Mouse (Mus musculus) neural tube, embryonic 12.5 days (tissue): ENCODE data around the gene Lcn2. TPM values are rescaled to one million over a fixed set of nuclear protein-coding genes. Genes with fewer than 3 reads are reported as not detected.

ENCODE experiments used
- ATAC-seq: fragments of 200-750 bp; cut with Nextera tagmentation; 2 replicates; pipeline ENCODE4 v1.8.0; 2017; ENCODE audit warnings: low read depth, mild to moderate bottlenecking, moderate TSS enrichment, moderate library complexity; ENCODE audit not compliant: low FRiP score
- H3K27ac ChIP-seq: fragments of 300-500 bp; sonication (generic); 2 replicates; pipeline ENCODE4 v1.5.1; 2016
- H3K27me3 ChIP-seq: fragments of 300-500 bp; sonication (generic); replicated peaks from 2 replicates; pipeline ENCODE4 v1.6.1; 2016; ENCODE audit warnings: mild to moderate bottlenecking
- H3K36me3 ChIP-seq: fragments of 300-500 bp; sonication (generic); 2 replicates; pipeline ENCODE4 v1.6.1; 2016; ENCODE audit warnings: mild to moderate bottlenecking
- H3K4me1 ChIP-seq: fragments of 300-500 bp; sonication (generic); 2 replicates; pipeline ENCODE4 v1.6.1; 2016
- H3K4me2 ChIP-seq: fragments of 300-500 bp; sonication (generic); replicated peaks from 2 replicates; pipeline ENCODE4 v1.6.1; 2016; ENCODE audit warnings: mild to moderate bottlenecking
- H3K4me3 ChIP-seq: fragments of 300-500 bp; sonication (generic); 2 replicates; pipeline ENCODE4 v1.5.1; 2016
- H3K9ac ChIP-seq: fragments of 300-500 bp; sonication (generic); 2 replicates; pipeline ENCODE4 v1.6.1; 2016; ENCODE audit warnings: mild to moderate bottlenecking
- H3K9me3 ChIP-seq: fragments of 300-500 bp; sonication (generic); 2 replicates; pipeline ENCODE4 v1.6.1; 2016; ENCODE audit warnings: mild to moderate bottlenecking
- WGBS: fragments of 180-500 bp; shearing (Covaris S2); methylation state at CpG from one replicate; pipeline ENCODE4 v1.1.7; 2016; 5-methylcytosine and 5-hydroxymethylcytosine counted together
- polyA plus RNA-seq: library from polyadenylated mRNA; unstranded; fragments of >200 nt; fragmentation: Nextera tagmentation; extraction: Ambion mirVana; gene quantifications from 2 replicates; pipeline ENCODE4 v1.2.1, GENCODE M21; 2016

Gene Lcn2
- polyA plus RNA-seq, 1 experiment from 2014 or later = 1.1 TPM

DNA sequence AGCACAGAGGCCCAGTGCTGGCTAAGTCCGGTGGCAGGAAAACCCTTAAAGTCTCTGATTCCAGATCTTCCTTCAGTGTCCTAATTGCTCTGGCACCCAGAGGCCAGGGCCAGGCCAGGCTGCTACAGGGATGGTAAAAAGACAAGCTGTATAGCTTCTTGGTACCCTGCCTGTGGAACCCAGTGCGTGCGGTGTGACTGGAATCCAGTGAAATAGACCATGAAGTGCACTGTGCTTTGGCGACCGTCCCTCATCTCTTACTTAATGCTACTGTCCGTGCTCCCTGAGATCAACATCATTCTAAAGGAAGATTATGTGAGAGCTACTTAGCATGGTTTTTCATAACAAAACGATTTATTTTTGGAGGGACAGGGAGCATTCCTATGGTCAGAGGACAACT lies 23.4 kb upstream of the Lcn2 start:
- Histone ChIP-seq H3K4me3 (no peak overlapping the region), H3K9ac (no peak overlapping the region), H3K9me3 (no peaks in the 10 kb centered on the region), H3K4me2 (no peak overlapping the region), H3K27me3 (no peaks in the 10 kb centered on the region), H3K27ac (no peak overlapping the region), H3K36me3 (peaks cover 28% of the 10 kb centered on the region), H3K4me1 (no peaks in the 10 kb centered on the region)
- WGBS = 87% methylated on average over 7 of the region's 7 CpGs
- ATAC-seq = no peak

DNA sequence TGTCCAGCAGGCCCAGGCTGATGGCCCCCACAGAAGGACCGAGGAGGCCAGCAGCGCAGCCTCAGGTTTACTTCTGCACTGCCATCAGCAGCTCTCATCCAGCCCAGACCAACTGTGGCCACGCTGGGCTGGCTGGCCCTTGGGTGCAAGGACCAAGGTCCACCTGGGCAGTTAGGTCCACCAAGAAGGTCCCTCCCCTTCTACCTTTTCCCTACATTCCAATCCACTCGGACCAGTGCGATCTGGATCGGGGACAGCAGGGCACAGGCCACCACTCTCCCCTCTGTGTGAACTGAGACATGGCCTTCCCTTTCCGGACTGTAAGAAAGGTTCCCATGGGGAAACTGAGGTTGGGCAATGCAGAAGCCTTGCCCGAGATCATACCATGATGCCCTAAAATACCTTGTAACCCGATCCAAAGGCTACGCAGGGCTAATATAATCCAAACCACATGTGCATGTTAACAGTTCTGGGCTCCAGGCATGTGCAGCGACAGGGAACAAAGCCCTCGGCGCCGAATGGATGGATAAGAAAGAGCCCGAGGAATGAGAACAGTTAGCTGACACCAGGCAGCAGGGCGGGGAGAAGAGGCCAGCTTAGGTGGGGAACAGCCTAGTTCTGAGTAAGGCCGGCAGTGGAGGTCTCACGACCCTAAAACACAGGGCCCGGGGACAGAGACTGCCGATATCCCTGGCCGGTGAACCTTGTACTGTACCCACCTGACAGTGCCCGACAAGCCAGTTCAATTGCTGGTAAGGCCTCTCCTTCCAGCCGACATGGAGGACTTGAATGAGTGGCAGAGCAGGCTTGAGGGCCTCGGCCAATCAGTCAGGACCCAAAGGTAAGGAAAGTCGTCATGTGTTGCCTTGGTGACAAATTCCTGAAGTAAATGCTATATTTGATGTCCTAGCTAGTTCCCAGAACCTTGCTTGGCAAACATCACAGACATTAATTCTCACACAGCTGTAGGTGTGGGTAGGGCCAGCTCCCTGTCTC lies 20.7 kb upstream of the Lcn2 start:
- ATAC-seq = no peak
- H3K27me3 ChIP-seq = no peaks in the 10 kb centered on the region
- H3K4me1 ChIP-seq = no peaks in the 10 kb centered on the region
- H3K4me2 ChIP-seq = no peak overlapping the region
- peaks cover 2% of the 10 kb centered on the region for H3K36me3 ChIP-seq
- no peak overlapping the region for H3K4me3 ChIP-seq
- no peak overlapping the region for H3K9ac ChIP-seq
- H3K9me3 ChIP-seq = no peaks in the 10 kb centered on the region
- 73% methylated on average over 25 of the region's 25 CpGs for WGBS
- no peak overlapping the region for H3K27ac ChIP-seq

DNA sequence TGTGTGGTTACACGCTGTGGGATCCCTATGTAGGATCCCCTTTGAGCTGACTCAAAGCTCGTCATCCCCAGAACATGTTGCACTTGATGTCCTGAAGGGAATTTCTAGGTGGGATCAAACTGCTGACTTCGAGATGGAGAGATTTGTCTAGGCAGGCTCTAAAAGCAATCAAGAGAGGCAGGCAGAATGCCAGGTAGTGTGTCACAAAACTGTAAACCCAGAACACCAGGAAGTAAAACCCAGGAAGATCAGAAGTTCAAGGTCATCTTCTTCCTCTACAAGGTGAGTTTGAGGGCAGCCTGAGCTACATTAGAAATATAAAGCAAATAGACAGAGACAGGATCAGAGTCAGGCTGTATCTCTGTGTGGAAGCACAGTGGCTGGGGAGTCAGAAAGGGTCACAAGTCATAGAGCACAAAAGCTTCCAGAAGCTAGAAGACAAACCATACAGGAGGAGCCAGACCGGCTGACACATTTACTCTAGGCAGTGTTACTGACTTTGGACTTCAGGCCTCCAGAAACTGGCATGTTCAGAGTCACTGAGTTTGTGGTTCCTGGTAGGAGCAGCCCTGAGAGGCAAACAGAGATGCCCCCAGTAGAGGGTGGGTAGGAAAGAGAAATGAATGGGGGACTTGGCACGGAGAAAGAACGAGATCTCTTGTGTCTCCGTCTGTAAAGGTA lies 19.2 kb upstream of the Lcn2 start:
- no peaks in the 10 kb centered on the region for H3K9me3 ChIP-seq
- no peak for ATAC-seq
- no peak overlapping the region for H3K4me3 ChIP-seq
- no peak overlapping the region for H3K27ac ChIP-seq
- peaks cover 6% of the 10 kb centered on the region for H3K36me3 ChIP-seq
- H3K4me1 ChIP-seq = no peaks in the 10 kb centered on the region
- no peaks in the 10 kb centered on the region for H3K27me3 ChIP-seq
- 89% methylated on average over 7 of the region's 7 CpGs for WGBS
- H3K9ac ChIP-seq = no peak overlapping the region
- H3K4me2 ChIP-seq = no peak overlapping the region

DNA sequence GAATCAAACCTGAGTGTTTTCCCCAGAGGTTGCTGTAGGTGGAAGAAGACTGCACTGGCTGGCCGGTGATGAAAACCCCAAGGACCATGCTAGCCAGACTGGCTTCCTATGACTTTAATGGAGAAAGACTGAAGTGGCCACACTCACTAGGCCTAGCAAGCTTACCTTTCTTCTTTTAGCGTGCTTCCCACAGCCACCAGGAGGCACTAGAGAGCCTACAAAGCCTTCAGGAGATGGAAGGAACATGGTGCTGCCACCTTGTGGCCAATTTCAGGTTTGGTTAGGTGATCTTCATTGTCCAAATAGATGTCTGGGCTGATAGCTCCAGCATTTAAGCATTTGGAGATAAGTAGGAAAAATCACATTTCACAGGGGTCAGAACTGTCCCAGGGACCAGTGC lies 16.6 kb upstream of the Lcn2 start:
- ATAC-seq = peak; percentile 33; the same call in 1 of the 2 replicates
- WGBS = 16% methylated on average over 2 of the region's 2 CpGs
- H3K27ac ChIP-seq = no peak overlapping the region

DNA sequence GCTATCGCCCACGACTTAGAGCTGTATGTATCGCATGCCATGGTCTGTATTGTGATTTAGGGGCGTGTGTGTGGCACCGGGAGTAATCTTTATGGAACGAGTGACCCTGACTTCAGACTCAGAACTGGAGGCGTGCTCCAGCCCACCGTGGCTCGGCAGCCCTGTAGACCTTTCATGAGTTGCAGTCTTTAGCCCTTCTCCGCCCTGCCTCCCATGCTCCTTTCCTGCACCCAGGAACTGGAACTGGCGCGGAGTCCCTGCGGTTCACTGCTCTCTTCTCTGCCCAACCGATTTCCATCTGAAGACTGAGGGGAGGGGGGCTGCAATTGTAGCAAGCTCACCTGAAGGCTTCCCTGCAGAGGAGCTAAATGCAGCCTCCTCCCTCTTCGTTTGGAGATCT lies 8.6 kb upstream of the Lcn2 start:
- peaks cover 10% of the 10 kb centered on the region for H3K4me1 ChIP-seq
- ATAC-seq = no peak
- under 1% methylated on average over 15 of the region's 15 CpGs for WGBS
- peak overlapping the region; percentile 93 for H3K4me3 ChIP-seq
- H3K27me3 ChIP-seq = no peaks in the 10 kb centered on the region
- H3K27ac ChIP-seq = no peak overlapping the region
- no peaks in the 10 kb centered on the region for H3K9me3 ChIP-seq
- H3K9ac ChIP-seq = peak overlapping the region; percentile 91
- H3K36me3 ChIP-seq = peaks cover 19% of the 10 kb centered on the region
- H3K4me2 ChIP-seq = peak overlapping the region; percentile 95

More for the DNA sequence above, 16.6 kb upstream of the Lcn2 start:
- Histone ChIP-seq H3K9ac (no peak overlapping the region), H3K4me3 (no peak overlapping the region), H3K4me2 (no peak overlapping the region), H3K9me3 (no peaks in the 10 kb centered on the region), H3K27me3 (no peaks in the 10 kb centered on the region), H3K36me3 (peaks cover 31% of the 10 kb centered on the region), H3K4me1 (no peaks in the 10 kb centered on the region)

DNA sequence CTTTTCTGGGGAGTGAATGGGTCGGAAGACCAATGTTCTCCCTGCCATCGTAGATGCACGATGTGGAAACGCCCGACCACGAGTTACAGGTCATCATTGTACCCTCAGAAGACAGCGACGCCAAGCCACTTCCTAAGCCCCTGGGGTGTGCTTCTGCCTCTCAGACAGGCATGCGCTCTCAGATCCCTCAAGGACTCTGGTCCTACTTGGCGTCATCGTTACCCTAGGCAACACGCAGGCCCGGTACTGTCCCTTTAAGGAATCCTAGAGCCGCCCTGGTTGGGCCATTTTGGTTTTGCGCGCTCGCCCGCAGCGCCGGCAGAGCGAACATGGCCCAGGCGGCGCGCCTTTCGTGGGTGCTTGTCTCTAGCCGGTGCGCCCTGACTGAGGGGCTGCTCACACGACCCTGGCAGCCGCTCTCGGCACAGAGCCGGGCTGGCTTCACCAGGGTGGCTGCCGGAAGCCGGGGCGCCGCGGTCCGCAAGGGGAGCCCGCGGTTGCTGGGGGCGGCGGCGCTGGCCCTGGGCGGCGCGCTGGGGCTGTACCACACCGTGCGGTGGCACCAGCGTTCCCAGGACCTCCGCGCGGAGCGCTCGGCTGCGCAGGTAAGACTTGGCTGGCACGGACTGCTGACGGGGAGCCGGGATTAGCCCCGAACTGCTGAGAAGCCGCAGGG lies 8.0 kb upstream of the Lcn2 start:
- H3K9me3 ChIP-seq = no peaks in the 10 kb centered on the region
- peak; percentile 97 for ATAC-seq
- no peaks in the 10 kb centered on the region for H3K27me3 ChIP-seq
- H3K27ac ChIP-seq = peak overlapping the region; percentile 57
- under 1% methylated on average over 59 of the region's 59 CpGs for WGBS
- H3K4me1 ChIP-seq = peaks cover 10% of the 10 kb centered on the region
- H3K36me3 ChIP-seq = peaks cover 13% of the 10 kb centered on the region
- peak overlapping the region; percentile 95 for H3K4me2 ChIP-seq
- peak overlapping the region; percentile 93 for H3K4me3 ChIP-seq
- peak overlapping the region; percentile 91 for H3K9ac ChIP-seq

DNA sequence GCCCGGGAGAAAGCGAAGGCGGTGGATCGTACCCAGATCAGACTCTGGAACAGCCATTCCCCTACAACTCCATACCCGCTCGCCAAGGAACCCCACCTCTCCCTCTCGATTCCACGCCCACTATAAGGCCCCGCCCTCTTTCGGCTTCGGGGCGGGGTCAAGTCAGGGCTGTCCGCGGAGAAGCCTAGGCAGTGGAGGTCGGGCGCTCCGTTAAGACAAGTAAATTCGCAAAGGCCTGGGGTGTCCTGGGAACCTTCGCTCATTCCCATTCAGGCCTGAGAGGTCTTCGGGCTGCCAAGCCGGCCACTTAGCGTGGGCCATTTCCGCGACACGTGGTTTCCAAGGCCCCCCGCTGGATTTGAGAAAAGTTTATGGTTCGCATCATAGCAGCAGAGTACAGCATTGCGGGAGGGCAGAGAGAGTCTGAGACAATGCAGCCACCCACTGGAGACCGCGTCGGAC lies 7.5 kb upstream of the Lcn2 start, which contains the start of gene Ptges2:
Ptges2 (plus strand) TSS at position 413 of the 462 bp plus-strand sequence.
- H3K4me3 ChIP-seq = peak within 1 kb of the TSS; percentile 93
- peaks cover 10% of the 10 kb centered on the region for H3K4me1 ChIP-seq
- H3K27ac ChIP-seq = peak within 1 kb of the TSS; percentile 57
- peak; percentile 92 for ATAC-seq
- H3K36me3 ChIP-seq = peaks cover 7% of the 10 kb centered on the region
- peak within 1 kb of the TSS; percentile 91 for H3K9ac ChIP-seq
- H3K4me2 ChIP-seq = peak within 1 kb of the TSS; percentile 95
- H3K9me3 ChIP-seq = no peaks in the 10 kb centered on the region
- under 1% methylated on average over 31 of the region's 31 CpGs for WGBS
- H3K27me3 ChIP-seq = no peaks in the 10 kb centered on the region

DNA sequence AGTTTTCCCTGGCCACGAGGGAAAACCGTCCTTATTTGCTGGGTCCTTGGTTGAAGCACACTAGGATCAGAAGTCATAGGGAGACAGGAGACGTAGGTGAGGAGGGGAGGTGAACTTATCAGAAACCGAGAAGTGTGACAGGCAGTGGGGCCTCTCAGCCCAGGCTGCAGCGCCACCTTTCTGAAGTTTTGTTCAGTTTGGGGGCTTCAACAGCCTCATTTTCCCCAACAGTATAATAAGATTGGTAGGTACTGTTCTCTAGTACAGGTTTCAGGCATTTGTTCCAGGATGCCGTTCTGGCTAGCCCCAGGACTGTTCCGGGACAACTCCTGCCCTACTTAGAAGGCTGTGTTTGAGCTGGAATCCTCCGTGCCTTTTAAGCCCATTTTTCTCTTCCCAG lies 6.9 kb upstream of the Lcn2 start:
- Histone ChIP-seq H3K4me1 (peaks cover 10% of the 10 kb centered on the region), H3K27me3 (no peaks in the 10 kb centered on the region), H3K27ac (0 out of 2 replicates have a peak overlapping the region, but pooled peaks have one; percentile 57), H3K36me3 (peaks cover 2% of the 10 kb centered on the region; the same call in 1 of the 2 replicates), H3K9me3 (no peaks in the 10 kb centered on the region), H3K4me2 (peak overlapping the region; percentile 95), H3K9ac (peak overlapping the region; percentile 91), H3K4me3 (peak overlapping the region; percentile 93)
- ATAC-seq = no peak
- 5% methylated on average over 8 of the region's 8 CpGs for WGBS

DNA sequence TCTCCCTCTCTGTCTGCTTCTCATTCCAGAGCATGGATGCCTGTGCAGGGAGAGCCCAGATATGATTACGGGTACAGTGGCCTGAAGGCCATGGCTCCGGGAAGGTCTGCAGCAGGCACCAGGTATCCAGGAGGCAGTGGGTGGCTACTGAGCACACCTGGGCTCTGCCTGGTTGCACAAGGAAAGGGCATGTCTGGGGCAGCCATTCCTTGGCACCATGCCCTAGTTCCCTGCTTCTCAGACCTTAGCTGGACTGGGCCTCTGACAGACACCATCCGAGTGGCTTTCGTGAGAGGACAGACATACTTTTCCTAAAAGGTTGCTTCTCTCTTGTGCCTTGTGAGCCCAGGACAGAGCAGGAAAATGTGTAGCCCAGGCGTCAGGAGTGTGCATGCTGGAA lies 4.0 kb upstream of the Lcn2 start:
- no peak overlapping the region for H3K4me2 ChIP-seq
- no peaks in the 10 kb centered on the region for H3K36me3 ChIP-seq
- no peak for ATAC-seq
- H3K9ac ChIP-seq = no peak overlapping the region
- H3K4me3 ChIP-seq = no peak overlapping the region
- H3K27ac ChIP-seq = no peak overlapping the region
- 89% methylated on average over 5 of the region's 5 CpGs for WGBS
- H3K9me3 ChIP-seq = no peaks in the 10 kb centered on the region
- peaks cover 6% of the 10 kb centered on the region for H3K4me1 ChIP-seq
- H3K27me3 ChIP-seq = no peaks in the 10 kb centered on the region

DNA sequence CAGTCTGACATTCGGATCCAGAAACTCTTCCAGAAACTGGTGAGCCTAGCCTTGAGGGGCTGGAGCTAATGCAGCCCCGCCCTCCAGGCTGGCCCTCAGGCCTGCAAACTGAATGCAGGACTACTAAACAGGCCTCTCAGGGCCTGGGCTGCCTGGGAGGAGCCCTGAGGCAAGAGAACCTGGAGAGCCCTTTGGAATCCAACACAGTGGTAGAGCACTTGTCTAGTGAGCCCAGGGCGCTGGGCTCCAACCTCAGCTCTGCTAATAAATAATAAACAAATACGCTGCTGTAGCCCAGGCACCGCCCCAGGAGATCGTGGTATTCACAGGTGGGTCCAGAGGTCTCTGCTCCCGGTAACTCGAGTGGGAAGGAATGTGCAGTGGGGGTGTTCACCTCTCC lies 2.8 kb upstream of the Lcn2 start:
- Histone ChIP-seq H3K9me3 (no peaks in the 10 kb centered on the region), H3K4me2 (no peak overlapping the region), H3K4me3 (no peak overlapping the region), H3K36me3 (no peaks in the 10 kb centered on the region), H3K27me3 (no peaks in the 10 kb centered on the region), H3K9ac (no peak overlapping the region), H3K27ac (no peak overlapping the region), H3K4me1 (no peaks in the 10 kb centered on the region; the same call in 1 of the 2 replicates)
- whole genome bisulfite sequencing = 76% methylated on average over 8 of the region's 8 CpGs
- ATAC-seq = no peak

DNA sequence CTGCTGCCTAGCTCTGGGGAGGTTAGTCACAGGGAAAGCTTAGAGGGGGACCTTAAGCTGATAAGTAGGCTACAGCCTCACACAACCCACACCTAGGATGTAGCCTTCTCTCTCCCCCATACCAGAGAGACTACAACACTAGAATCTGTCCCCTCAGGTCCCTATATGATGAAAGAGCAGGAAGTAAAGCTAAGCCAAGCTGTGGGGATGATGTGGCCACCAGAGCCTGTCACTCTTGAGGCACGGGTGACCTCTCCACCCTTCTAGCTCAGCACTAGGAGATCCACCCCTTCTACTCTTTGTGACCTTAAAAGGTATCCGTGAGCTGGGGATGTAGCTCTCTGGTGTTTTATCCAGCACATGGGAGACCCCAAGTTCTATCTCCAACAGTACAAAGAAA lies 1.1 kb upstream of the Lcn2 start:
- ATAC-seq = no peak
- Histone ChIP-seq H3K4me3 (no peak overlapping the region), H3K4me1 (no peaks in the 10 kb centered on the region), H3K27me3 (peaks cover 6% of the 10 kb centered on the region; the same call in 1 of the 2 replicates), H3K9me3 (no peaks in the 10 kb centered on the region), H3K27ac (no peak overlapping the region), H3K9ac (no peak overlapping the region), H3K4me2 (no peak overlapping the region), H3K36me3 (no peaks in the 10 kb centered on the region)
- WGBS = 79% methylated on average over 2 of the region's 2 CpGs
